Mouse (Mus musculus) ovary, postnatal 14 days (tissue): ENCODE data around the gene Tmem131l.

Experiments
- DNase-seq: peaks from one replicate; pipeline ENCODE4 v3.0.0; 2022; ENCODE audit warnings: low spot score

Tmem131l gene

GRCm38 (mm10) chr3:83864064-83864548, 175.9 kb downstream of the Tmem131l start:
- no peak for DNase-seq

DNA sequence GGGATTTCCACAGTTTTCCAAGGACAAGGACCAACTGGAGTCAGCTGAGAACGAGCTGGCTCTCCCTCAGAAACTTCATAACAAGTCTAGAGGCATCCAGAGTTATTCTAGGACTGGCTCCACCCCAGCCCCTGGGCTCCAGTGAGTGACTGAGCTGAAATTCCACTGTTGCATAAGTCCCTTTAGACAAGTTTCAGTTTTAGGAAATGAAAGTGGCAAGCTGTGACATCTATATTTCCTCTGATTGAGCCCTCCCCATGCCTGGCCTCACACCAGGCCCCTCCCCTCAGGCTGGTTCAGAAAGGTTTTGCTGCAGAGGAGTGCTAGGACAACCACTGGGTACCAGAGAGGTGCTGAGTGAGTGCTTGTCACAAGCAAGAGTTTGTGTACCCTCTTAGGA, 177.0 kb downstream of the Tmem131l start:
- DNase-seq: peak; percentile 33

- DNase-seq: no peak
Observed at GRCm38 (mm10) chr3:83859595-83859994, 180.4 kb downstream of the Tmem131l start.

DNA sequence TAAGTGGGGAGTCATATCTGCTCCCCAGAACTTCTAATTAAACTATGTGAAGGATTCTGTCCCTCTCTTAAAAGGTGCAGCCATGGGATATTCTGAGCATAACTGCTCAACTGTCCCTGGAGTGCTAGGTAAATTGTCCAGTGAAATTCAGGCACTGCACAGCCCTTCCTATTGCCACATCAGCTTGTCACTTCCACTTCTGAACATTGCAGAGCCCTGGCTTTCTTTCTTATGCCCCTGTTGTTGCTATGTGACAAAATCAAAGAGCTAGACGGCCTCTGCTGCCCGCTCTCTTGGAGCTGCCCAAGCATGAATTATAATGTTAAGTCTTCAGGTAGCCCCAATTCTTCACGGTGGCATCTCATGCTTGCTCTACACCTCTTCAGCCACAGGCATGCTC, 180.9 kb downstream of the Tmem131l start:
- no peak for DNase-seq

DNA sequence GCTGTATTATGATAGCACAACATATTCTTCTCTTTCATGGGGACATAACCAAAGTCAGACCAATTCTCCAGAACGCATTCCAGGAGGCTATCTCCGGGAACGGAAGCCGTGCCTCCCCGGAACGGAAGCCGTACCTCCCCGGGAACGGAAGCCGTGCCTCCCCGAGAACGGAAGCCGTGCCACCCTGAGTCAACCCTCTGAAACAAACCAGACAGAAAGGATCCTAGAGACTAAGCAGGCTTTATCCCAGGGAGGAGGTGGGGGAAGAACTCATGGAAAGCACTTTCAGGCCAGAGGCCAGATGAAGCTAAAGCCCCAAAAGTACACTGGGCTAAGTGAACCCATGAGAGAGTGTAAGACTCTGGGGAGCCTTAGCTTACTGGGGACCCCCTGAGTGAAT, 182.4 kb downstream of the Tmem131l start:
- DNase-seq: no peak

DNA sequence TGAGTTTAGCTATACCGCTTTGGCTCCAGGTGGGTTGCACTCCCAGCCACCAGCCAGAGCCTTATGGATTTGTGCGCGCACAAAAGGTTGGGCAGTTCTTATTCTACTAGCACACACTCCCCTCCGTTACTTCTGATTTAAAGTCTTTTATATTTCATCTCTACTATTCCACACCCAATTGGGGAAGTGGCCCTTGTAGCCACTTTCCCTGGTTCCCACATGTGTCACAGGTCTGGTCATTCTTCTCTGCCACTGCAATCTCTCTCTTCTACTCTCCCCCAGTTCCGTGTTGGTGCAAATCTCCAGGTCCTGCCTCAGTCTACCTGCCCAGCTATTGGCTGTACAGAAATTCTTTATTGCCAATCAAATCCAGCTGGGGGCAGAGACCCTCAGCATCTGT, 184.3 kb downstream of the Tmem131l start:
- no peak for DNase-seq

GRCm38 (mm10) chr3:83849341-83849740, 190.6 kb downstream of the Tmem131l start:
- no peak for DNase-seq
